Mouse (Mus musculus) lung, postnatal 0 days (tissue): ENCODE results near the gene H1f0. TPM values are rescaled to one million over a fixed set of nuclear protein-coding genes. Genes with fewer than 3 reads are reported as not detected.

Source experiments
- ATAC-seq: fragments of 200-750 bp; cut with Nextera tagmentation; 2 replicates; pipeline ENCODE4 v1.8.0; 2017; ENCODE audit warnings: moderate library complexity
- DNase-seq: peaks from one replicate; pipeline ENCODE4 v3.0.0-alpha.2; 2016; ENCODE audit warnings: low spot score
- H3K27ac ChIP-seq: fragments of 300-500 bp; sonication (generic); 2 replicates; pipeline ENCODE4 v1.5.1; 2014; ENCODE audit warnings: antibody characterized with exemption, mild to moderate bottlenecking, low read length, mixed read lengths
- H3K27me3 ChIP-seq: fragments of 300-500 bp; sonication (generic); replicated peaks from 2 replicates; pipeline ENCODE4 v1.6.1; 2014; ENCODE audit warnings: low read length, mixed read lengths; ENCODE audit not compliant: insufficient read depth
- H3K36me3 ChIP-seq: fragments of 300-500 bp; sonication (generic); 2 replicates; pipeline ENCODE4 v1.6.1; 2014; ENCODE audit warnings: low read length, mixed read lengths; ENCODE audit not compliant: insufficient read depth
- H3K4me1 ChIP-seq: fragments of 300-500 bp; sonication (generic); 2 replicates; pipeline ENCODE4 v1.6.1; 2014; ENCODE audit warnings: antibody characterized with exemption, low read depth, low read length, mixed read lengths; ENCODE audit not compliant: insufficient read depth
- H3K4me2 ChIP-seq: fragments of 300-500 bp; sonication (generic); replicated peaks from 2 replicates; pipeline ENCODE4 v1.6.1; 2014; ENCODE audit warnings: low read depth, mild to moderate bottlenecking, low read length, moderate library complexity, mixed read lengths
- H3K4me3 ChIP-seq: fragments of 300-500 bp; sonication (generic); 2 replicates; pipeline ENCODE4 v1.5.1; 2014; ENCODE audit warnings: low read depth, low read length
- H3K9ac ChIP-seq: fragments of 300-500 bp; sonication (generic); replicated peaks from 2 replicates; pipeline ENCODE4 v1.6.1; 2014; ENCODE audit warnings: low read depth, mild to moderate bottlenecking
- H3K9me3 ChIP-seq: fragments of 300-500 bp; sonication (generic); 2 replicates; pipeline ENCODE4 v1.6.1; 2016; ENCODE audit warnings: low read length, mixed read lengths
- CTCF ChIP-seq: IDR thresholded peaks from 2 replicates; pipeline ENCODE4 v1.5.1; 2016; ENCODE audit warnings: antibody characterized with exemption, mild to moderate bottlenecking
- EP300 ChIP-seq: IDR thresholded peaks from 2 replicates; pipeline ENCODE4 v1.6.1; 2016; ENCODE audit warnings: antibody characterized with exemption, mild to moderate bottlenecking, control low read depth
- WGBS: fragments of 180-500 bp; shearing (Covaris S2); extraction: QIAGEN DNeasy Blood & Tissue Kit; methylation state at CpG from one replicate; pipeline ENCODE4 v1.1.7; 2014; 5-methylcytosine and 5-hydroxymethylcytosine counted together
- polyA plus RNA-seq: library from polyadenylated mRNA; unstranded; fragments of >200 nt; fragmentation: Nextera tagmentation; extraction: Ambion mirVana; gene quantifications from 2 replicates; pipeline ENCODE4 v1.2.1, GENCODE M21; 2015

The H1f0 gene
- polyA plus RNA-seq, 1 experiment from 2014 or later = 263 TPM

DNA sequence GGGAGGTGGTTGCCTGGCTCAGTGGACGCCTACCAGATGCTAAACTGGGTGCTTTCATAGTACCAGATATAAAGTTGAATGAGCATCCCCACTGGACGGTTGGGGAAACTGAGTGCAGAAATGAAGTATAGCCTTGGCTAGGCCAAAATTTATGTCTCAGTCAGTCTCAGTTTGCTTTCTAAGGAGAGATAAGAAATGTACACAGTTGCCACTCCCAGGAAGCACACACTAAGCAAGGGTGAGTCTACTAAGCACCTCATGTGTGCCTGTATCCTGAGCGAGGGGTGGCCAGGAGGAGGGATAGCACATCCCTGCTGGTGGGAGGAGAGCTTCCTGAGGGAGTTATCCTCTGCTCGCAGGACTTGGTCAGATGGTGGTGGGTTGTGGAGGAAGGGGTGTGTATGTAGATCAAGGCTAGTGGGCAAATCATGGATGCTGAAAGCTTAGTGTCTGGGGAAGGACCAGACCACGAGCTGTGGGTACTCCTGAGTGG lies 43.9 kb upstream of the H1f0 start:
- H3K9ac ChIP-seq = no peak overlapping the region
- 17% methylated on average over 5 of the region's 5 CpGs for WGBS
- no peak for ATAC-seq

DNA sequence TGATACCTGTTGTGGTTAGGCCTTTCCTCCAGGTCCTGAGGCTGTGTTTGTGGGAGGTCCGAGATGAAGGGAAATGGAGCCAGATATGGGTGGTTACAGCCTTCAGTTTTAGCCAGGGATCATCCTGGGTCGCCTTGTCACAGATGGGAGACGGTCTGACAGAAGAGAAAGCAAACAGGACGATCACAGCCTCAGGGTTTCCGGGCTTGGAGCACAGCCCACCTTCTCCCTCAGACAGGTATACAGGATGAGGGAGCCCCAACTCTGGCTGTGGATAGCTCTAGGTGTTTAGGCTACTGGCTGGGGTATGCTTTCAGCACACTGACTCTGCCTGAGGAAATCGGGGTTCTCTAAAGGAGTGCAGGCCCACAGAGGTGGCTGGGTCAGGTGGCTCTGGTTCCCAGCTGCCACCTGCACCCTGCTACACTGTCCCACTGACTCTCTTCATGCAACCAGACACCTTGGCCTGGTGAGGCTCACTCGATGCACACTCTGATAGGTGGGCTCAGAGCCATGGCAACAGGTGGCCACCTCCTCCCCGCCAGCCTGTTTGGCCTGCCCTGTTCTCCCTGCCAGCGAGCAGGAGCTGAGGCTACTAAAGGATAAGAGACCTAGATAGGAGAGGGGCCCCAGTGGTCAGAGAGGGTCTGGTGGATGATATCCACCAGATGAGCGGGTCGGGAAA lies 41.6 kb upstream of the H1f0 start:
- DNase-seq (peak; percentile 10), ATAC-seq (no peak)
- Histone ChIP-seq H3K27ac (no peak overlapping the region), H3K4me3 (no peak overlapping the region), H3K4me2 (no peak overlapping the region), H3K36me3 (peaks cover 17% of the 10 kb centered on the region; the same call in 1 of the 2 replicates), H3K9ac (no peak overlapping the region), H3K9me3 (no peaks in the 10 kb centered on the region), H3K27me3 (no peaks in the 10 kb centered on the region), H3K4me1 (peaks cover 5% of the 10 kb centered on the region; the same call in 1 of the 2 replicates)
- TF ChIP-seq EP300 (no peak), CTCF (no peak)
- 61% methylated on average over 11 of the region's 11 CpGs for WGBS

More for the DNA sequence above, 43.9 kb upstream of the H1f0 start:
- Histone ChIP-seq H3K4me2 (peak overlapping the region; percentile 67), H3K27ac (peak overlapping the region; percentile 91; the same call in 1 of the 2 replicates), H3K9me3 (no peaks in the 10 kb centered on the region), H3K27me3 (no peaks in the 10 kb centered on the region), H3K36me3 (0 out of 2 replicates have a peak, but pooled peaks cover under 1% of the 10 kb centered on the region), H3K4me3 (peak overlapping the region; percentile 72), H3K4me1 (peaks cover 8% of the 10 kb centered on the region; the same call in 1 of the 2 replicates)
- peak; percentile 36 for DNase-seq
- no peak for TF ChIP-seq CTCF
- 0 out of 2 replicates have a peak, but pooled peaks have one; percentile 1 for TF ChIP-seq EP300

DNA sequence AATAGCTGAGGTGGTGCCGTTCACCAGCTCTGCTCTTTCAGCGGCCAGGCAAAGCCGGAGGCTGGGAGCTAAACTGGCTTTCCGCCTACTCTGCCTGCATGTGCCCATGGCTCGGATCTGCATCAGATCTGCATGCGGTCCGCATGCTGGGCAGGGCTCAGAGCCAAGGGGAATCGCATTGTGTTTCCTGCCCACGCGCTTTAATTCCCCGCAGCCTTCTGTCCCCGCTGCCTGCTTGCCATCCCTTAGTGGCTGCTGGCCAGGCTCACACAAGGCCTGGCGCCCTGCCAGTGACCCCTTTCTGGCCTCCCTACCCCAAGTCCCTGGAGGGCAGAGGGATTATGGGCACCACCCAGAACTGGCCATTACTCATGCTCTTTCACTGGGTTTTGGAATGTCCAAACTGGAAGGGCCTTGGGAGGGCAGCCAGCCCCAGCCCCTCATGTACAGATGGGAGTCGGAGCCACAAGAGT lies 39.7 kb upstream of the H1f0 start:
- peak; percentile 4; the same call in 1 of the 2 replicates for ATAC-seq
- DNase-seq = peak; percentile 25
- no peak overlapping the region for H3K27ac ChIP-seq
- peaks cover 33% of the 10 kb centered on the region for H3K36me3 ChIP-seq
- H3K9me3 ChIP-seq = no peaks in the 10 kb centered on the region
- 50% methylated on average over 14 of the region's 14 CpGs for WGBS
- no peak overlapping the region for H3K4me3 ChIP-seq
- no peaks in the 10 kb centered on the region for H3K27me3 ChIP-seq
- no peak overlapping the region for H3K4me2 ChIP-seq
- H3K4me1 ChIP-seq = peaks cover 5% of the 10 kb centered on the region; the same call in 1 of the 2 replicates
- no peak overlapping the region for H3K9ac ChIP-seq
- TF ChIP-seq EP300 (no peak), CTCF (no peak)

DNA sequence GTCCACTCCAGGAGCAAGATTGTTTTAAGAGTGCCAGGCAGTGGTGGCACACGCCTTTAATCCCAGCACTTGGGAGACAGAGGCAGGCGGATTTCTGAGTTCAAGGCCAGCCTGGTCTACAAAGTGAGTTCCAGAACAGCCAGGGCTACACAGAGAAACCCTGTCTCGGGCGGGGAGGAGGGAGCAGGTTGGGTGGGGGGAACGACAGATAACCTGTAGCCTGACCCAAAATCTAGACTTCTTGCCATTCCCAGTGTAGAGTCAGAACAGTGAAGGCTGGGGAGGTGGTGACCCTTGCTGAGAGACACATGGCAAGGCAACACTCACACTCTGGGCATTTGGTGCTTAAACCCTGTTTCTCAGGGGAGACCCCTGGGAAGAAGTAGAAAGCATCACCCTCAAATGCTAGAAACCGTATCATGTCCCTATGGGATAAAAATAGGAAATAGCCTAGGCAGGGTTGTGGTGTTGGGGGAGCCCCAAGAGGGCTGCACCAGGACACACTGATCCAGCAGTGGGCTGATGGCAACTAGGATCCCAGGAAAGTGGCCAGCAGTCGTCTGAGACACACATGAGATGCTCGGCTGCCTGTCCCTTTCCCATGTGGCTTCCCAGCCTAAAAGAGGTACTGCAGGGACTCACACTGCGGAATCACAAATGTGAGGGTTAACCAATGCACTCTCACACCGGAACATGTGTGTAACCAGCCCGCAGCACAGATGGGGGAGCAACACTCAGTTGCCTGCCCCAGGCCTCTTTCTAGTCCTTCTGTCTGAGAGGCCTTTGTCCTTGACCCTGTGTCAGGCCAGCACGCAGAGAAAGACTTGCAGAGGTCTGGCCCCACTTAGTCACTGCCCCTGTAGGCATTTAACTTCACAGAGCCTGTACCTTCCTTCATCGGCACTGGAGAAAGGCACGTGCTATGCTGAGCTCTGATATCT lies 38.8 kb upstream of the H1f0 start:
- Histone ChIP-seq H3K9me3 (no peaks in the 10 kb centered on the region), H3K4me3 (no peak overlapping the region), H3K4me1 (0 out of 2 replicates have a peak, but pooled peaks cover 4% of the 10 kb centered on the region), H3K27me3 (no peaks in the 10 kb centered on the region), H3K27ac (no peak overlapping the region), H3K36me3 (peaks cover 42% of the 10 kb centered on the region), H3K4me2 (no peak overlapping the region), H3K9ac (no peak overlapping the region)
- no peak for TF ChIP-seq EP300
- TF ChIP-seq CTCF = no peak
- no peak for DNase-seq
- no peak for ATAC-seq
- WGBS = 91% methylated on average over 14 of the region's 14 CpGs

DNA sequence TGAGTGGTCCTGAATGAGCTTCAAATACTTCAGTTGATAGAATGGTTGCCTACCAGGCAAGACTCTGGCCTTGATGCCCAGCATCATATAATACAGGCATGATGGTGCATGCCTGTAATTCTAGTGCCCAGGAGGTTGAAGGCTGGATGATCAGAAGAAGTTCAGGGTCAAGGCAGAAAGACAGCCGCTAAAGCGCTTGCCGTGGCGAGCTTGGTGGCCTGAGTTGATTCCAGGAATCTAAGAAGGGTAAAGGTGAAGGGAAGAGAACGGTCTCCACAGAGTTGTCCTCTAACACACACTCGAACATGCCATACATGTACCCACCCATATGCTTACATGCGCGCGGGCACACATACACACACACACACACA lies 38.2 kb upstream of the H1f0 start:
- 91% methylated on average over 9 of the region's 9 CpGs for WGBS
- Histone ChIP-seq H3K4me1 (0 out of 2 replicates have a peak, but pooled peaks cover 2% of the 10 kb centered on the region), H3K9ac (no peak overlapping the region), H3K9me3 (no peaks in the 10 kb centered on the region), H3K36me3 (peaks cover 43% of the 10 kb centered on the region), H3K27me3 (no peaks in the 10 kb centered on the region), H3K4me2 (no peak overlapping the region), H3K4me3 (no peak overlapping the region), H3K27ac (no peak overlapping the region)
- TF ChIP-seq EP300 = no peak
- TF ChIP-seq CTCF = no peak
- DNase-seq (no peak), ATAC-seq (no peak)
